Mouse (Mus musculus): ENCODE results near the gene Adprh.
A peak's percentile ranks its signal among the peaks of the same experiment; 100 is the strongest.
"Not testable (repeated sequence)": the region's sequence is repeated elsewhere in the genome, so short reads cannot be mapped to it uniquely, and the experiment has no call there.

Adprh gene

DNA sequence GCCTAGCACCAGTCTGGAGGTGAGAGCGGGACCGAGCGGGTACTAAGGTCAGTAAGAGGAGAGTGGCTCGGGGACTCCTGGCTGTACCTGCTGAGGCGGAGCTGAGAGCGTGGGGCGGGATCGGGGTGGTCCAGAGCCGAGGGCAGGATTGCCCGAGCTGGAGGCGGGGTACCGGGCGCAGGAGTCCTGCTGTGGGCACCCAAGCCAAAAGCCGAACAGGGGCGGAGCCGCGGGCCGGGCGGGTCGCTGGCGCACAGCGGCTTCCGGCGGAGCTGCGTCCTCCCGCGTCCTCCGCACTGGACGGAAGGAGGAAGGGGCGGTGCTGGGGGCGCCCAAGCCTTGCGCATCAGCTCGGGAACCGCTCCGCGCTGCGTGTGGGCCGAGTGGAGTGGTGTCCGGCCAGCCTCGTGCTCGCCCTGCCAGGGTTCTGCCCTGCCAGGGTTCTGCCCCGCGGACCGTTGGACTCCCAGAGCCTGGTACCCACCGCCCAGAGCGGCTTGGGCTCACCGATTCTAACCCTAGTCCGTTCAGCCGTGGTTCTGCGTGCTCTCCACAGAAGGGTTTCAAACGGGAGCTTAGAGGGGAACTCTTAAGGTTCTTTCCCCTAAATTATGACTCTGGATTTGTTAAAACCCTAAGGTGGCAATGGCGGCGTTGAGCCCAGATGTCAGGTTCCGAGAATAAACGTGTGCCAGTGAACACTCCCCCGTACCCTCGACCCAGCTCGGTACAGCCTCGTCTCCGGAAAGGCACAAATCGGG lies at the start of gene Adprh:
Gene Adprh (minus strand): TSS at position 262 of the 761 bp plus-strand sequence.
- DNase-seq (ENCODE audit: low read depth, low spot score), result peak; percentile 94

DNA sequence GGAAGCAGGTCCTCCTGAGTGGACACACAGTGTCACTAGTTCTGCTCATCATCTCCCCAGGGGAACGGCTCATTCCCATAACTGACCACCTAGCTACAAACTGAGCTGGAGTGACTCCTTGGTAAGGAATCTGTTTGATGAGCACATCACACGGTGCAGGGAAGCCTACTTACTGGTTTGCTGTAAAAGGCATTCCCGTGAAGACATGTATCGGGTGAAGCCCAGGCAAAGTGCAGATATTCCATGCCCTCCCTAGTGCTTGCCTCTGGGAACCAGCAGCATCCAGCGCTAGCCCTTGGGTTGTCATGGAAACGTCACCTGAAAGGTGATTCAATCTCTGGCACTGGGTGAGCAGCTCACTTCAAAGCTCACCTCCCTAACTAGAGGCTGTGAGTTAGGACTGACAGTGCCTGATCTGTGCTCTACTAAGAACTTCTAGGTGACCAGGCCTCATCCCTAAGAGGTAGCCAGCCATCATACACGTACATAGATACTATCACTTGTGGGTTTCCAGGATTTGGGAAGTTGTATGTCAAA lies 44.2 kb upstream of the Adprh start:
- DNase-seq (ENCODE audit: low read depth, low spot score), result no peak

DNA sequence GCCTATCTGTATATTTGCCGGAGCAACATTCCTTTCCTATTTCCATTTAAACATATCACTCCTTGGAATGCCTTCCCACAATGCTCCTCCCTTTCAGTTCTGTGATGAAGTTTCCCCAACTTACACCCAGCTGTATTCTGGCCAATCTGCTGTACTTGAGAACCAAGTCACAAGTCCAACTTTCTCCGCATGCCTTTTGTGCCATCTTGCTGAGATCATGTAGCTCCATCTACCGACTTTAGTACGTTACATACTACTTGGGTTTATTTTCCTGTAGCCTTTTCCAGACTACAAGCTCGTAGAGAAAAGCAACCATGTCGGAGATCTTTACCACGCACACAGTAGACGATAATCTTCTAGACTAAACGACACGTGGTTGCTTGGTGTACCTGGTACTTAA lies 41.4 kb upstream of the Adprh start:
- DNase-seq (ENCODE audit: low read depth, low spot score), result no peak

DNA sequence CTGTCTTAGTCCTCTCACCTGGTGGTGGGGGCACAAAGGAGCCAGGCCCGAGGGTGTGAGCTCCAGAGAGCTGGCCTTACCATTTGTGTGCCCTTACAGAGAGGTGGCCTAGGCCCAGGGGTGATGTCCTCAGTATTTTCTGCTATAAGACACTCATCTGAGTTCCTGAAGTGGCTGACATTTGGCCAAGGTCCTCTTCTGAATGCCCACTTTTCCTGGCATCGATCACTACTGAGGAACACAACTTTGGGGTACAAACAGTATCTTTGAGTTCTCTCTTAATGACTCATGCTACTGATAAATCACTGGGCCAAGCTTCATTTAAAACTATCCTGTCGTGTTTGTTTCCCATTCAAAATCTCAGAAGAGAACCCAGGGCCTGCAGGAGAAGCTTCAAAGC lies 40.0 kb upstream of the Adprh start:
- DNase-seq (ENCODE audit: low read depth, low spot score), result no peak

DNA sequence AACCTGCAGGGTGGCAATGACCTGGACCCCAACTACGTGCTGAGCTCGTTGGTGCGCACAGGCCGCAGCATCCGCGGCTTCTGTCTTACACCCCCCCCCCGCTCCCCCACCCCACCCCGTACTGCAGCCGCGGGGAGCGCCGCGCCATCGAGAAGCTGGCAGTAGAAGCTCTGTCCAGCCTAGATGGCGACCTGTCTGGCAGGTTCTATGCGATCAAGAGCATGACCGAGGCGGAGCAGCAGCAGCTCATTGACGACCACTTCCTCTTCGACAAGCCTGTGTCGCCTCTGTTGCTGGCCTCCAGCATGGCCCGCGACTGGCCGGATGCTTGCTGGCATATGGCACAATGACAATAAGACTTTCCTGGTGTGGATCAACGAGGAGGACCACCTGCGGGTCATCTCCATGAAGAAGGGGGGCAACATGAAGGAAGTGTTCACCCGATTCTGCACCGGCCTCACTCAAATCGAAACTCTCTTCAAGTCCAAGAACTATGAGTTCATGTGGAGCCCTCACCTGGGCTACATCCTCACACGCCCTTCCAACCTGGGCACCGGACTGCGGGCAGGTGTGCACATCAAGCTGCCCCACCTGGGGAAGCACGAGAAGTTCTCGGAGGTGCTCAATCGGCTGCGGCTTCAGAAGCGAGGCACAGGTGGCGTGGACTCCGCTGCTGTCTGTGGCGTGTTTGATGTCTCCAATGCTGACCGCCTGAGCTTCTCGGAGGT lies 31.2 kb upstream of the Adprh start:
- no peak for DNase-seq (ENCODE audit: low read depth, low spot score)

DNA sequence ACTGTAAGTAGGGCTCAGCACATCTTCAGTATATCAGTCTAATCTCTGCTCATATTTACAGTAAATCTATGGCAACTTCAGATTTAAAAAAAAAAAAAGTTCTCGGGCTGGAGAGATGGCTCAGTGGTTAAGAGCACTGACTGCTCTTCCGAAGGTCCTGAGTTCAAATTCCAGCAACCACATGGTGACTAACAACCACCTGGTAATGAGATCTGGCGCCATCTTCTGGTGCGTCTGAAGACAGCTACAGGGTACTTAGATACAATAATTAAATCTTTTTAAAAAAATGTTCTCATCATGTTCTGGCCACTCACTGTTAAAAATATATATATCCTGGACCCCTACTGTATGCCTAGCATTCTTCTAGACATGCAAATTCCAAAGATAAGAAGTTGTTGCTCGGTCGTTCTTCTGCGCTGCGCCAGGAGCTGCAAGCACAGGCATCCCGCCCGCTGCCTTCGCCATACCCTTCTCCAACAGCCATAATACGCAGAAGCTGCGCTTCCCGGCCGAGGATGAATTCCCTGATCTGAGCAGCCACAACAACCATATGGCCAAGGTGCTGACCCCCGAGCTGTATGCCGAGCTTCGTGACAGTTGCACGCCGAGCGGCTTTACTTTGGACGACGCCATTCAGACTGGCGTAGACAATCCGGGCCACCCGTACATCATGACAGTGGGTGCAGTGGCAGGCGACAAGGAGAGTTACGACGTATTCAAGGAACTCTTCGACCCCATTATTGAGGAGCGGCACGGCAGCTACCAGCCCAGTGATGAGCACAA lies 30.5 kb upstream of the Adprh start:
- DNase-seq (ENCODE audit: low read depth, low spot score), result peak; percentile 63

DNA sequence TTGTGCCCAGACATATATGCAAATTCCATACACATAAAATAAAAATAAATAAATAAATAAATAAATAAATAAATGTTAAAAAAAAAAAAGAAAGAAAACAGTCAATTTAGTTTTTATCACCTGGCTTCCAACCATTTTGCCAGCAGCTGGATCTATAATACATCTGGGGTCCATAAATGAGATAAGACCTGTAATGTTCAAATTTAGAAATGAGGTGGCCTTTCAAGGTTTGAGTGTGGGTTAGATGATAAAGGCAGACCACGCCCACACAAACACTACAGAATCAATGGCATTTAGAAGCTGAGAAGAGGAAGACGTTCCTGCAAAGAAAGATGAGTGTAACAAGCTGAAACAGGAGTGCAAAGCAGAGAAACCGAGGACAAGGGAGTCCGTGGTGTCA lies 28.8 kb upstream of the Adprh start:
- no peak for DNase-seq (ENCODE audit: low read depth, low spot score)

DNA sequence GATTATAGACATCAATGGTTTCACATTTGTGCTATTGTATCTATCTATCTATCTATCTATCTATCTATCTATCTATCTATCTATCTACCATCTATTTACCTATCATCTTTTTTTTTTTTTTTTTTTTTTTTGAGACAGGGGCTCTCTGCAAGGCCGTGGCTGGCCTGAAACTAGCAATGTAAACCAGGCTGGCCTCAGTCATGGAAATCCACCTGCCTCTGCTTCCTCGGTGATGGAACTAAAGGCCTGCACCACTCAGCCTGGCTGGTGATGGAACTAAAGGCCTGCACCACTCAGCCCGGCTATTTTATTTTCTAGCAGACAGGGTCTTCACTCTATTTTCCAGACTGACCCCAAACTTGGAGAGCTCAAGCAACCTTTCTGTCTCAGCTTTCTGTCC lies 25.8 kb upstream of the Adprh start:
- no peak for DNase-seq (ENCODE audit: low read depth, low spot score)

DNA sequence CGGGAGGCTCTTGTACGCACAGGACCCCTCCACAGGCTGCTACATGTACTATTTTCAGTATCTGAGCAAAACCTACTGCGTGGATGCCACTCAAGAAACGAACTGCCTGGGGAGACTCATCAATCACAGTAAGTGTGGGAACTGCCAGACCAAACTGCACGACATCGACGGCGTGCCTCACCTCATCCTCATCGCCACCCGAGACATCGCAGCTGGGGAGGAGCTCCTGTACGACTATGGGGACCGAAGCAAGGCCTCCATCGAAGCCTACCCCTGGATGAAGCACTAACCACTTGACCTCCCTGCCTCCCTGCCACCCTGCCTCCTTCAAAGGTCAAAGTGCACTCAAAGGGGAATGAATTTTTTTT lies 24.7 kb upstream of the Adprh start:
- DNase-seq (ENCODE audit: low read depth, low spot score), result not testable (repeated sequence)

DNA sequence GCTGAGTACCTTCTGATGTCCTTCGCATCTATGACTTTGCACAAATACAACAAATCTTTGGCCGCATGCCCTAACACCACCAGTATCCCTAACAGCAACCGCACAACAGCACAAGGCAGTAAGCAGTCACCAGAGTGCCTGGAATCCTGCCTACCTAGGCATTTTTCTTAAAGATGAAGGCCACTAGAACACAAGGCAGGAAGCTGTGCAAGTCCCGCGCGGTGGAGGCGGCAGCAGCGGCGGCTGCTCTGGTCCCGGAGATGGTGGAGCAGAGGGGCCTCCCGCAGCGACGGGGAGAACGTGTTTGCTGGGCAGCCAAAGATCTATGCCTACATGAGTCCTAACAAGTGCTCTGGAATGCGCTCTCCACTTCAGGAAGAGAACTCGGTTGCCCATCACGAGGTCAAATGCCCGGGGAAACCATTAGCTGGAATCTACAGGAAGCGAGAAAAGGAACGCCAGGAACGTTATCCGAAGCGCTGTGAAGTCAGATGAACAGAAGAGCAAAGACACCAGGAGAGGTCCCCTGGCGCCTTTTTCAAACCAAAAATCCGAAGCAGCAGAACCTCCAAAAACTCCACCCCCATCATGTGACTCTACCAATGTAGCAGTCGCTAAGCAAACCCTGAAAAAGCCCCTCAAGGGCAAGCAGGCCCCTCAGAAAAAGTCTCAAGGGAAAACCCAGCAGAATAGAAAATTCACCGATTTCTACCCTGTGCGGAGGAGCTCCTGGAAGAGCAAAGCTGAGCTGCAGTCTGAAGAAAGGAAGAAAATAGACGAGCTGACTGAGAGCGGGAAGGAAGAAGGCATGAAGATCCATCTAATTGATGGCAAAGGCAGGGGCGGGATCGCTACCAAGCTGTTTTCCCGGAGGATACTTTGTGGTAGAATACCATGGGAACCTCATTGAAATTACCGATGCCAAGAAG lies 24.1 kb upstream of the Adprh start:
- peak; percentile 84 for DNase-seq (ENCODE audit: low read depth, low spot score)

DNA sequence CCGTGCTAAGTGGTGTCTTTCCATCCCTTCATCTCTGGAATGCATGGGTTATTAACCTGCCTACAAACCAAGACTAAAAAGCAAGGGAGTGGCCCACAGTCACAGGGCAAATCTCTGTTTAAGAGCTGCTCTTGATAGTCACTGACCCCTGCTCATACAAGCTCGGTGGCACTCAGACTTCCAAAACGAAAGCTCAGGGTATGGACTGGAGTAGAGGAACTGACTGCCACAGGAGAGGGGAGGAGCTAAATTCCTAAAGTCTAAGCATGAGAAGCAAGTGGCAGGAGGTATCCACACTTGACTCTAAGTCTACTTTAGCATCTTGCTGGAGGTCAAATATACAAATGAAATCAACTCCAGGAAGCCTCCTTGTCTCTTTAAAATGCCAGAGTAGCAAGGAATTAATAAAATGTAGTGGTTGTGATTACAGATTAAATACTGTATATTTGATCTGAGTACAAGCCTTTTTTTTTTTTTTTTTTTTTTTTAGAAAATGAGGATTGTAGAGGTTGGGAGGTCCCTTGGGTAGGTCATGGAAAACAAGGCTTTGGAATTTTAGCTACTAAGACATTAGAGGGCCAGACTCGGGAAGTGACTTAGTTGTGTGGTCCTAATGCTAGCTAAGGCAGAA lies 23.3 kb upstream of the Adprh start:
- DNase-seq (ENCODE audit: low read depth, low spot score), result peak; percentile 41

DNA sequence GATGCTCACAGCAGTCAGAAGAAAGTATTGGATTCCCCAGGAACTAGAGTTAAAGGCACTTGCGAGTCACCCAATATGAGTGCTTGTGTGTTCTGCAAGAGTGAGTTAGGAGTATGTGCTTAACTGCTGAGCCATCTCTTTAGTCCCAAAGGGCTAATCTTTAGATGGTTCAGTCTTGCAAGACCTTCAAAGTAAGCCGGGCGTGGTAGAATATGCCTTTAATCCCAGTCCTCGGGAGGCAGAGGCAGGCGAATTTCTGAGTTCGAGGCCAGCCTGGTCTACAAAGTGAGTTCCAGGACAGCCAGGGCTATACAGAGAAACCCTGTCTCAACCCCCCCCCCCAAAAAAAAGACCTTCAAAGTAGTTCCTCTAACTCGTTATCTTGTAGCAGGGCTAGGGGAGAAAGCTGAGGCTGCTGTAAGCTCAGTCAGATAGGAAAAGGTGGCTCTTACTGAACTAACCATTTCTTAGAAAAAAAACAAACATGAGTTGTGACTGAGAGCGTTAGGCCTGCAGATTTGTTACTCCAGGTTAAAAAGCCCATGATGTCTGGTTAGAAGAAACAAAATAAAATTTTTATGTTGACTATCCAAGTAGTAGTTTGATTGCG lies 22.3 kb upstream of the Adprh start:
- no peak for DNase-seq (ENCODE audit: low read depth, low spot score)

DNA sequence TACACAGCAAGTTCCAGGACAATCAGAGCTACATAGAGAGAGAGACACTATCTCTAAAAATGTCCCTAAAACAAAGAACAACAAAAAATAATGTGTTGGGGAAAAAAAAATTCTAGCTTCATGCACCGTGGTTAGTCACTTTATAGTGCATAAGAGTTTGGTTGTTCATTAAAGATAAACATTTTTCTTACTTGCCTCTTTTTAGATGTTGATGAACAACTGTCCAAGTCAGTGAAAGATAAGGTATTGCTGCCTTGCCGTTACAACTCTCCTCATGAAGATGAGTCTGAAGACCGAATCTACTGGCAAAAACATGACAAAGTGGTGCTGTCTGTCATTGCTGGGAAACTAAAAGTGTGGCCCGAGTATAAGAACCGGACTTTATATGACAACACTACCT lies 21.2 kb upstream of the Adprh start:
- no peak for DNase-seq (ENCODE audit: low read depth, low spot score)

DNA sequence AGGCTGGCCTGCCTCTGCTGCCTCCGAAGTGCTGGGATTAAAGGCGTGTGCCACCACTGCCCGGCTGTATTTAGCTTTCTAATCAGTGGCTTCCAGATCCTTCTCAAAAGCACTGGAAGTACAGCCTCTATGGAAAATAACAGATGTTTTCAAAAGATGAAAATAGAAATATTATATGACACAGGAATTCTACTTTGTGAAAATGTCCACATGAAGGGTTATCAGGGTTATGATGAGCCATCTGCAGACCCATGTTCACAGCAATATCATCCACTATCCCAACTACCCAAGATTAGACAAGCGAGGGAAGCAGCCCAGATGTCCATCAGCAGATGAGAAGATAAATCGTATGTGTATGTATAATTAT lies 20.0 kb upstream of the Adprh start:
- DNase-seq (ENCODE audit: low read depth, low spot score), result no peak

DNA sequence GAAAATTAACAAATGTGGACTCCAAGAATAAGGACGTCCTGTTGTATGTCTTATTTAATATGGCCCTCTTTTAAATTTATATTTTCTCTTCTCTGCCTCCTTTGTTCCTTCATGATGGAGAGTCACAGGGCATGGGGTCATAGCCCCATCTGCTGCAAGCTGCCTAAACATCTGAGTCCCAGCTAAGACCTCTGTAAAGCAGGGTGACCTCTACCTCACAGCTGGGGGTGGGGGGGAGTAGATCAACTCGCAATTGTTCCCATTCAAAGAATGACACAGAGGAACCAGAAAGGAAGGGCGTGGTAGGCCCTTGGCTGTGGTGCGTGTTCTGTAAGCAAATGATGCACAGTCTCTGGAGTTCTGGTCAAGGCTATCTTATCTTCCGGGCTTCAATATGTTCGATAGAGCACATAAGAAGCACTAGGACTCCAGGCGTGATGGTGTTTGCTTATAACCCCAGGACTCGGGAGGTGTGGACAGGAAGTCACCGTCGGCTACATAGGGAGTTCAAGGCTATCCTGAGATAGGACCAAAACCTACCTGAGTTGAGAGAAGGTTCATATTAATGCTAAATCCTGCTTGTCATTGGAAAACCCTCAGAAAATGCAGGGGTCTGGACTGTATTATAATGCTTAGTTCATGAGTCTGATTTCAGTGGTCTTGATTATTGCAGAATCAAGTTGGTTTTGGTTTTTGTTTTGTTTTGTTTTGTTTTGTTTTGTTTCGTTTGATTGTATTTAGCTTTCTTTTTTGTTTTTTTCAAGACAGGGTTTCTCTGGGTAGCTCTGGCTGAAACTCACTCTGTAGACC lies 19.4 kb upstream of the Adprh start:
- no peak for DNase-seq (ENCODE audit: low read depth, low spot score)

DNA sequence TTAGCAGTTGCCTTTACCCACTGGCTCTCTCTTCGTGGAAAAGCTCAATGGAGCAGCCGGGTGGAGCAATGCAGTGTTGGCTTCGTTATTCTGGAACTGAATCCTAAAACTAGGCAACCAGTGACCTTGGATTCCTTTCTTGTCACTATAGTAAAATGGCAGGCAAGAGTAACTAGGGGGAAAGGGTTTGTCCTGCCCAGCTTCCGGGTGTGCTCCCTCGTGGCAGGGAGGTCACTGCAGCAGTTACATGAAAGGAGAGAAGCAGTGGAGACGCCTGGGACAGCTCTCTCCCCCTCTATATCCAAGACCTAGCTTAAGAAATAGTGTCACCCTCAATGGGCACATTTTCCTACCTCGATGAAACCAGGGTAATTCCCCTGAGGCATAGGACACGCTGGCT lies 16.9 kb upstream of the Adprh start:
- DNase-seq (ENCODE audit: low read depth, low spot score), result no peak

DNA sequence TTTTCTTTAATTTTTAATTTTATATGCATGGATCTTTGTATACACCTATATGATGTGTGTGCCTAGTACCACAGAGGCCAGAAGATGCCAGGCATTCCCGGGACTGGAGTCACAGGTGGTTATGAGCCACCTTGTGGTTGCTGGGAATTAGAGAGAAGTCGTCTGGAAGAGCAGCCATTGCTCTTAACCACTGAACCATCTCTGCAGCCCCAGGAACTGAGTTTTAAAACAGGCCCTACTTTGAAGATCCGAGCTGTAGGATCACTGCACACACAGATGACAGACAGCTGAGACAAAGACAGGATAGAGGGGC lies 16.2 kb upstream of the Adprh start:
- no peak for DNase-seq (ENCODE audit: low read depth, low spot score)

DNA sequence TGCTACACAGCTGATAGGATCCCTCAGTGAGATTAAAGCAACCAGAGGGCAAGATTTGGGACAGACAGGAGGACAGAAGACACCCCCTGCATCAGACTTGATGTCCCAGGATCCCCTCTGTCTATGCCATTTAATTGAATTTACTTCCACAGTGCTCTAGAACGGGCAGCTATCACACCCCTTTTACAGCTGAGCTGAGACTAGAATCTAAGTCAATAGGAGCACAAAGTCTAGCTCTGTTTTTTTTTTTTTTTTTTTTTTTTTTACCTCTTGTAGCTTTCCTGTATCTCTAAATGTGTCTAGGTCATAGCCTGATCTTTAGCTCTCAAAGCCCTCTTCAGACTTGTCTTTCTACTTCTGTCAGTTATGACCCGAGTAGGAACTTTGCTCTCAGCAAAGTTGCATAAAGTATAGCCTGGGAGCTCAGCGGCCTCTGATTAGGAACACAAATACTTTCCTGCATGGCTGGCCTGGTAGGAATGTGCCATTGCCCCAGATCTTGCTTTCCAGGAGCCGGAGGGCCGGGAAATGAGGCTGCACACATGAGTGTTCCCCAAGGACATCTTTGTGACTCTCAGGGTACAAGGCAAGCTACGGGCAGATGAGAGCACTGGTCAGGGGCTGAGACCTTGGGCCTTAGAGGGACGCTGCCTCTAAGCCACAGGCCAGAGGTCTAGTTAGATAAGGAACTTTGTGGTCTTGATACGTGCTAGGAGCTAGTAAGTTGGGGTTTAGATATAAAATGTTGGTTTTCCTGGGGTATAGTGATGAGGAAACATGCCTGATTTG lies 15.6 kb upstream of the Adprh start:
- no peak for DNase-seq (ENCODE audit: low read depth, low spot score)
